Mouse (Mus musculus) hindbrain, embryonic 11.5 days (tissue): Measurements from ENCODE around the gene A230050P20Rik. TPM values are rescaled to one million over a fixed set of nuclear protein-coding genes. Genes with fewer than 3 reads are reported as not detected.

Experiments
- ATAC-seq: fragments of 200-750 bp; cut with Nextera tagmentation; 2 replicates; pipeline ENCODE4 v1.8.0; 2017; ENCODE audit warnings: mild to moderate bottlenecking, moderate TSS enrichment, moderate library complexity; ENCODE audit not compliant: low FRiP score
- DNase-seq: peaks from one replicate; pipeline ENCODE4 v3.0.0-alpha.2; 2015; ENCODE audit warnings: low spot score
- H3K27ac ChIP-seq: fragments of 300-500 bp; sonication (generic); 2 replicates; pipeline ENCODE4 v1.5.1; 2014; ENCODE audit warnings: mild to moderate bottlenecking, low read depth, low read length
- H3K27me3 ChIP-seq: fragments of 300-500 bp; sonication (generic); 2 replicates; pipeline ENCODE4 v1.6.1; 2014; ENCODE audit warnings: mild to moderate bottlenecking, low read length, moderate library complexity, mixed read lengths; ENCODE audit not compliant: control insufficient read depth, insufficient read depth
- H3K36me3 ChIP-seq: fragments of 300-500 bp; sonication (generic); 2 replicates; pipeline ENCODE4 v1.6.1; 2014; ENCODE audit warnings: mild to moderate bottlenecking, low read length, moderate library complexity, mixed read lengths; ENCODE audit not compliant: control insufficient read depth, insufficient read depth
- H3K4me1 ChIP-seq: fragments of 300-500 bp; sonication (generic); replicated peaks from 2 replicates; pipeline ENCODE4 v1.6.1; 2014; ENCODE audit warnings: low read length, mixed read lengths; ENCODE audit not compliant: control insufficient read depth, insufficient read depth
- H3K4me2 ChIP-seq: fragments of 300-500 bp; sonication (generic); replicated peaks from 2 replicates; pipeline ENCODE4 v1.6.1; 2014; ENCODE audit warnings: mild to moderate bottlenecking, low read depth, low read length
- H3K4me3 ChIP-seq: fragments of 300-500 bp; sonication (generic); 2 replicates; pipeline ENCODE4 v1.5.1; 2014; ENCODE audit warnings: low read depth, low read length
- H3K9ac ChIP-seq: fragments of 300-500 bp; sonication (generic); 2 replicates; pipeline ENCODE4 v1.6.1; 2014; ENCODE audit warnings: low read depth, low read length
- H3K9me3 ChIP-seq: fragments of 300-500 bp; sonication (generic); 2 replicates; pipeline ENCODE4 v1.6.1; 2016; ENCODE audit warnings: low read length; ENCODE audit not compliant: control insufficient read depth
- WGBS: fragments of 180-500 bp; shearing (Covaris S2); extraction: QIAGEN DNeasy Blood & Tissue Kit; methylation state at CpG from one replicate; pipeline ENCODE4 v1.1.7; 2014; 5-methylcytosine and 5-hydroxymethylcytosine counted together
- polyA plus RNA-seq: library from polyadenylated mRNA; unstranded; fragments of >200 nt; fragmentation: Nextera tagmentation; extraction: Ambion mirVana; gene quantifications from 2 replicates; pipeline ENCODE4 v1.2.1, GENCODE M21; 2014

A230050P20Rik gene
- polyA plus RNA-seq, 1 experiment from 2014 or later: 0.97 TPM

- H3K9ac ChIP-seq: no peak overlapping the region
- 86% methylated on average over 29 of the region's 29 CpGs for WGBS
- no peak for ATAC-seq
These were observed 21.0 kb downstream of the A230050P20Rik start for GRCm38 (mm10) chr9:20889185-20890141.

GRCm38 (mm10) chr9:20890411-20890810 lies 22.0 kb downstream of the A230050P20Rik start:
- Histone ChIP-seq H3K4me3 (no peak overlapping the region), H3K27me3 (no peaks in the 10 kb centered on the region), H3K27ac (no peak overlapping the region), H3K4me1 (no peaks in the 10 kb centered on the region; the same call in 1 of the 2 replicates), H3K9me3 (no peaks in the 10 kb centered on the region), H3K9ac (no peak overlapping the region), H3K36me3 (peaks cover 25% of the 10 kb centered on the region; the same call in 1 of the 2 replicates), H3K4me2 (no peak overlapping the region)
- ATAC-seq (no peak), DNase-seq (no peak)
- 94% methylated on average over 5 of the region's 5 CpGs for WGBS

More at GRCm38 (mm10) chr9:20889185-20890141, 21.0 kb downstream of the A230050P20Rik start:
- no peaks in the 10 kb centered on the region for H3K9me3 ChIP-seq
- no peaks in the 10 kb centered on the region; the same call in 1 of the 2 replicates for H3K4me1 ChIP-seq
- no peak overlapping the region for H3K27ac ChIP-seq
- no peaks in the 10 kb centered on the region for H3K27me3 ChIP-seq
- no peak for DNase-seq
- peak overlapping the region; percentile 14; the same call in 1 of the 2 replicates for H3K4me3 ChIP-seq
- H3K36me3 ChIP-seq: peaks cover 22% of the 10 kb centered on the region; the same call in 1 of the 2 replicates
- peak overlapping the region; percentile 14; the same call in 1 of the 2 replicates for H3K4me2 ChIP-seq

- DNase-seq (no peak), ATAC-seq (no peak)
- no peaks in the 10 kb centered on the region for H3K27me3 ChIP-seq
- H3K36me3 ChIP-seq: peaks cover 27% of the 10 kb centered on the region; the same call in 1 of the 2 replicates
- H3K4me3 ChIP-seq: no peak overlapping the region
- H3K4me2 ChIP-seq: no peak overlapping the region
- H3K9me3 ChIP-seq: no peaks in the 10 kb centered on the region
- H3K9ac ChIP-seq: no peak overlapping the region
- H3K4me1 ChIP-seq: no peaks in the 10 kb centered on the region; the same call in 1 of the 2 replicates
- 85% methylated on average over 26 of the region's 26 CpGs for WGBS
- no peak overlapping the region for H3K27ac ChIP-seq
These were observed 23.1 kb downstream of the A230050P20Rik start for GRCm38 (mm10) chr9:20891339-20892103.

- Histone ChIP-seq H3K4me2 (no peak overlapping the region), H3K27me3 (no peaks in the 10 kb centered on the region), H3K36me3 (peaks cover 27% of the 10 kb centered on the region; the same call in 1 of the 2 replicates), H3K4me3 (no peak overlapping the region), H3K9me3 (no peaks in the 10 kb centered on the region), H3K27ac (no peak overlapping the region), H3K9ac (no peak overlapping the region), H3K4me1 (no peaks in the 10 kb centered on the region; the same call in 1 of the 2 replicates)
- no peak for DNase-seq
- ATAC-seq: no peak
- 78% methylated on average over 5 of the region's 5 CpGs for WGBS
These were observed 23.7 kb downstream of the A230050P20Rik start for GRCm38 (mm10) chr9:20892104-20892653.

- Histone ChIP-seq H3K9ac (no peak overlapping the region), H3K4me3 (no peak overlapping the region), H3K27ac (no peak overlapping the region), H3K9me3 (no peaks in the 10 kb centered on the region), H3K4me2 (no peak overlapping the region), H3K27me3 (no peaks in the 10 kb centered on the region), H3K36me3 (peaks cover 27% of the 10 kb centered on the region; the same call in 1 of the 2 replicates), H3K4me1 (no peaks in the 10 kb centered on the region; the same call in 1 of the 2 replicates)
- ATAC-seq: no peak
- WGBS: 61% methylated on average over 5 of the region's 5 CpGs
- DNase-seq: no peak
These were observed 24.6 kb downstream of the A230050P20Rik start for GRCm38 (mm10) chr9:20893069-20893468.

- Histone ChIP-seq H3K27me3 (no peaks in the 10 kb centered on the region), H3K36me3 (peaks cover 27% of the 10 kb centered on the region; the same call in 1 of the 2 replicates)
These were observed 25.3 kb downstream of the A230050P20Rik start for GRCm38 (mm10) chr9:20893590-20894343.

GRCm38 (mm10) chr9:20894629-20895028 lies 26.2 kb downstream of the A230050P20Rik start:
- no peaks in the 10 kb centered on the region; the same call in 1 of the 2 replicates for H3K4me1 ChIP-seq
- peaks cover 25% of the 10 kb centered on the region; the same call in 1 of the 2 replicates for H3K36me3 ChIP-seq
- DNase-seq (no peak), ATAC-seq (no peak)
- no peak overlapping the region for H3K4me2 ChIP-seq
- H3K27ac ChIP-seq: no peak overlapping the region
- no peaks in the 10 kb centered on the region for H3K27me3 ChIP-seq
- WGBS: 94% methylated on average over 15 of the region's 15 CpGs
- H3K9me3 ChIP-seq: no peaks in the 10 kb centered on the region
- H3K4me3 ChIP-seq: no peak overlapping the region
- H3K9ac ChIP-seq: no peak overlapping the region

More at GRCm38 (mm10) chr9:20893590-20894343, 25.3 kb downstream of the A230050P20Rik start:
- H3K27ac ChIP-seq: no peak overlapping the region
- WGBS: 89% methylated on average over 13 of the region's 13 CpGs
- no peak overlapping the region for H3K4me2 ChIP-seq
- no peaks in the 10 kb centered on the region; the same call in 1 of the 2 replicates for H3K4me1 ChIP-seq
- H3K4me3 ChIP-seq: no peak overlapping the region
- no peak for DNase-seq
- no peak overlapping the region for H3K9ac ChIP-seq
- no peaks in the 10 kb centered on the region for H3K9me3 ChIP-seq
- ATAC-seq: no peak
